Mouse (Mus musculus) cerebellum, postnatal 25 days (tissue): ENCODE measurements around the gene Gm49322.
"Not testable (repeated sequence)": the region's sequence is repeated elsewhere in the genome, so short reads cannot be mapped to it uniquely, and the experiment has no call there.

Experiments used
- DNase-seq, 2 experiments: peaks; one replicate each; pipeline ENCODE4 v3.0.0; 2021; ENCODE audit warnings: mixed read lengths in 2 of 2

The Gm49322 gene

DNA sequence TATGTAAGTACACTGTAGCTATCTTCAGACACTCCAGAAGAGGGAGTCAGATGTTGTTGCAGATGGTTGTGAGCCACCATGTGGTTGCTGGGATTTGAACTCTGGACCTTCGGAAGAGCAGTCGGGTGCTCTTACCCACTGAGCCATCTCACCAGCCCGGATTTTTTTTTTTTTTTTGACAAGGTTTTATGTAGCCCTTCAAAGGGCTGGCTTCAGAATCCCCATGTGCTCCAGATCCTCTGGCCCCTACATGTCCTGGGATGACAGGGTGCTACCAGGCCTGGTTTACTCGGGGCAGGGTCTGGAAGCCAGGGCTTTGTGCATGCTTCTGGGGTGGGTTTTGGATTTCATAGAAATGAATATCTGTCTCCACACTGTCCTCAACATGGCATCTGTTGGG lies at the start of gene Gm49322:
Gene Gm49322, plus strand, starts transcription at position 301 of the 400 bp plus-strand sequence.
- DNase-seq, result not testable (repeated sequence)

DNA sequence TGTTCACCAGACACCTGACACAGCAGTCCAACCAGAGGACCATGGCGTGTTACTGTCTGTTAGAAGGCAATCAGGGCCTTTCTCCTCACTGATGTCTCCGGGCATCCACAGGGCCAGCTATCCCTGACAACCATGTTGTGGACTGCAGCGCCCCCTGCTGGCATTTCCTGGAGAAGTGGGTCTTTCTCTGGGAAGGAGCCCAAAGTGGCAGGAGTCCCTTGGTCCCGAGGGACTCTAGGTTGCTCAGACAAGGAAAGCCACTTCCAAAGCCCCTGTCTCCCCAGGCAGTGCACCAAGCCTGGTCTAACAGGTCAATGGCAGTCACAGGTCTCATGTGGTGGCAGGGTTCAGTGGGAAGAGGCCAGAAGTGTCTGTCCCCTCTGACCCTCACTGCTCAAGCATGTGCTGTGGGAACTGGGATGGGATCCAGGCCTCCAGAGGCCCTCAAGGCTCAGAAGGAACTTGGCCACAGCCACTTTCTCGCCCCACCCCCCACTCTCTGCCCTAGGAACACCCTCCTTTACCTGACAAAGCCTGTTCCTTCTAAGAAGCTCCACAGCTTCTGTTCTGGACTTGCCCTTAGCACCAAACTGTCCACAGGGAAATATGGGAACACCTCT lies 48.4 kb upstream of the Gm49322 start:
- DNase-seq, result peak; percentile 85 to 91

DNA sequence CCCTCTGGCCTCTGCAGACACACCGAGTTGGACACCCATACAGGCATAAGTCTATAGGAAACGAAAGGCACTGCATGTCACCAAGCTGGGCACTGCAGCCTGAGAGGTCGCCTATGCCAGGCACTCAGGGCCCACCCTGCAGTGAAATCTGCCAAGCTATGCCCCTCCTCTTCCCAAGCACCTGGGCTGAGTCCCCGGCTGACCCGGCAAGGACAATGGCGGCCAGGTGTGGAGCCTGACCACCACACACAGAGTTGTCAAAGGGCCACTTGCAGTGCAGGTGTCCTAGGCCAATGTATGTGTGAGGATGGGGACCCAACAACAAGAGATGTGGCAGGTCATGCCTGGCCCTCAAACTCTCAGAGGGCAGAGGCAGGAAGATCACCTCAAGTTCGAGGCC lies 46.4 kb upstream of the Gm49322 start:
- DNase-seq, result no peak

DNA sequence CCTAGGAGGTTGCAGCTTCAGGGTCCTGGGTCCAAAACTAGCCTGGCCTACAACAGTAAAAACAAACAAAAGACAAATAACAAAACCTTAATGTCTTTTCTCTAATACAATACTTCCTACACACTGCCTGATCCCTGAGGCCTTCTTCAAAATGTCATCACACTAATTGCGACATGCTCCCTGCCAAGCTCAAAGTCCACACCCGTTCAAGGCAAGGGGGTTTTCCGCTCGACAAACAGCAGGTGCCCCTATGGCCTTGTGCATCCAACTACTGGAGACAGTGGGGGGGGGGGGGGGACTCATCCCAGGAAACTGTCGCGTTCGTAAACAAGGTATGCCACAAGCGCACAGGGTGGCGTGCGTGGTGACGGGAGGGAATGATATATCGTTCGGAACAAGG lies 45.2 kb upstream of the Gm49322 start:
- DNase-seq, result no peak

DNA sequence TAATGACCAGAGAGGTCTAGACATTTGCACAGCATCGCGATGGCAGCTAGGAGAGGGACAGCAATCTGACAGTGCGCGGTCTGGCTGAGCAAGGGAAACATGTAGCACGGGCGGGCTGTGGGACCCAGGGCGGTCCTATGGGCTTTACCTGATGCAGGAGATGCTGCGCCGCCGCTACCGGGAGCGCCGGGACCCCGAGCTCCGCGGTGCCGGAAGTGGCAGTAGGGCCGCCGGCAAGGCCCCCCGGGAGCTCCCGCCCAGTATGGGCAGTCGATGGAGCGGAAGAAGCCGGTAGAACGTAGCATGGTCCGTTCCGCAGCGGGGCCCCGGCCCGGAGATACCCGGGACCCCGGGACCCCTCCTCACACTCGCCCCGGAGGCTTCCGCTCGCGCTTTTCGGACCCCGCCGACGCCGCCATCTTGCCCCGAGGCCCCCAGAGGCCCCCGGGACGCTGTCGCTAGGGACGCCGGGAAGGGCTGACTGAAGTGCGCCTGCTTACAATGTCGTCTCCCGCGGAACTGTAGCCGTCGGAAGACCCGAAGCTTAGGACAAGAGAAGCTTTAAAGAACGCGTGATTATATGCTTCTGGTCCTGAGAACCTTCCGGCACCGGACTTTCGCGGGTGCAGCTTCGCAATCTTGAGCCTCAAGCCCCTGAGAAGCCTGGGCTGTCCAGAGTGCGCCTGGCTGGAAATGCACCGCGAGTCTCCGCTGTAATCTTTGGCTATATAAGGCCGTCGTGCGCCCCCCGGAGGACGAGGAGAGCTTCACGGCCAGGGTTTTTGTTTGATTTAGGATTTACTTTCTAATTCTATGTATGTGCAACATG lies 44.5 kb upstream of the Gm49322 start, which contains the start of gene Rexo1:
Gene Rexo1, minus strand, starts transcription at position 445 of the 829 bp plus-strand sequence.
- peak; percentile 95 to 96 for DNase-seq

DNA sequence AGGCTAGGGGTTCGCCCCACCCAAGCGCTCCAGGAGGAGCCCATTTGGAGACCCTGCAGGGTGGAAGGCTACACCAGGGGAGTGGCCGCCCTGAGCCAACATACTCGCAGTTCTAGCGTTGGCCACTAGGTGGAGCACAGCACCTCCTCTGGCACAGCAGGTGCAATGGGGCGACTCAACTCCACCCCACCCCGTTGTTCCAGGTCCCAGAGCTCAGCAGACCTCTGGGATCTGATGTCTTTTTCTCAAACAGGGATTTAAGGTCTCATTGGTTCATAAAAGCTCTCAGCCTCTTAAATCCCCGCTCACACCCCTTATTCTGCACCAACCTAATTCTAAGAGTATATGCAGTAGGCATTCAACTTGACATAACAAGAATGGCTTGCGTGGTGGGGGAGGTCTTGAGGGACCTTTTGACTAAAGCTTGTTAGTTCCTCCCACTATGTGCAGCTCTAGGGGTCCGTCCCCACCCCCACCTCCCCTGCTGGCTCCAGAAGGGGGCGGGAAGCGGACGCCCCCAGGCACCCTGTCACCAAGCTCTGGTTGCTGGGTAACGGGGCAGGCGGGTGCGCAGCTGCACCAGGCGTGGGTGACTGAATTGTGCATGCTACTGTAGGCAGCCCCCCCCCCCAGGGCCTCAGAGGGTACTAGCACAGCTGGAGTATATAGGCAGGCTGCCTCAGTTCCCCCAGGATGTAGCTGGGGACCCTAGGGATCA lies 39.3 kb upstream of the Gm49322 start:
- DNase-seq, result peak; percentile 92 to 96

DNA sequence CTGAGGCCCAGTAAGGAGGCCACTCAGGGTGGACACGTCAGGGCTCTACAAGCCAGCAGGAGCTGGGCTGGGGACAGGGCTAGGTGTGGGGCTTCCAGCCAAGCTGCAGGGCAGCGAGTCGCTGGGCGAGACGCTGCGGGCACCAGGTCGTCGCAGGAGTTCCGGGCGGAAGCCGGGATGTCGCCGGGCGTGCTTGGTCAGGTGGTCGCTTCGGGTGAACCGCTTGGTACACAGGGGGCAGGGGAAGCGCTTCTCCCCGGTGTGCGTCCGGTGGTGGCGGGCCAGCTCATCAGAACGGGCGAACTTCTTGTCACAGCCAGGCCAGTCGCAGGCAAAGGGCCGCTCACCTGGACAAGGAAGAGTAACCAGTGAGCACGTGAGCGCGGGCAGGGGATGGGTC lies 36.9 kb upstream of the Gm49322 start:
- no peak for DNase-seq

DNA sequence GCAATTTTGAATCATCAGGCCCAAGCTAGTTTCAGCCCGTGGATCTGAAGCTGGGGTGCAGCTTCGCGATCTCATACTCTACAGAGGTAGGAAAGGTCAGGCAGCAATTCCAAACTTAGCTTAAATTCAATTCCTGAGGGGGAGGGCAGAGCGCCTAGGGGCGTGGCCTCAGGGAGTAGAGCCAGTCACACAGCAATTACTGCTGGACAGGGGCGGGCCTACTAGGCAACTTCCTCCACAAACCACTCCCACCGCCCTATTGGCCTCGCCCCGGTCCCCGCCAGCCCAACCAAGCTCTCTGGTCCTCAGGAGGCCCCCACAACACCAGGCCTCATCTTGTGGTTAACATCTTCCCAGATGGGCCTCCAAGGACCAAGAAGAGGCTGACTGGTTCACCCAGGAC lies 36.2 kb upstream of the Gm49322 start:
- no peak for DNase-seq

DNA sequence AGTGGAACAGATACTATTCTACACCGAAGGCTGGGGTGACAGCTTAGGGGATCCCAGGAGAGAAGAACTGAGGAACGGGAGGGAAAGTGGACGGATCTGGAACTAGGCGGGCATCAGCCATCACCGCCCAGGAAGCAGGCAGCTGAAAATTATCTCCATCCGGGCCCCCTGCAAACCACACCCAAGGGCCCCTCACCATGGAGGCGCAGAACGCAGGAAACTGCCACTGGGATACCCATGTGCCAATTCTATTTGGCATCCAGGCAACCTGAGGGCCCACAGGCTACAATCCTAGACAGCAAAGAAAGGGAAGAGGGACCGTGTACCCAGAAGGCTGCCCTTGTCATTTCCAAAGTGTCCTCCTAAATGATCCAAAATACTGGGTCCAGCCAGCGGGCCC lies 35.4 kb upstream of the Gm49322 start:
- DNase-seq, result no peak

DNA sequence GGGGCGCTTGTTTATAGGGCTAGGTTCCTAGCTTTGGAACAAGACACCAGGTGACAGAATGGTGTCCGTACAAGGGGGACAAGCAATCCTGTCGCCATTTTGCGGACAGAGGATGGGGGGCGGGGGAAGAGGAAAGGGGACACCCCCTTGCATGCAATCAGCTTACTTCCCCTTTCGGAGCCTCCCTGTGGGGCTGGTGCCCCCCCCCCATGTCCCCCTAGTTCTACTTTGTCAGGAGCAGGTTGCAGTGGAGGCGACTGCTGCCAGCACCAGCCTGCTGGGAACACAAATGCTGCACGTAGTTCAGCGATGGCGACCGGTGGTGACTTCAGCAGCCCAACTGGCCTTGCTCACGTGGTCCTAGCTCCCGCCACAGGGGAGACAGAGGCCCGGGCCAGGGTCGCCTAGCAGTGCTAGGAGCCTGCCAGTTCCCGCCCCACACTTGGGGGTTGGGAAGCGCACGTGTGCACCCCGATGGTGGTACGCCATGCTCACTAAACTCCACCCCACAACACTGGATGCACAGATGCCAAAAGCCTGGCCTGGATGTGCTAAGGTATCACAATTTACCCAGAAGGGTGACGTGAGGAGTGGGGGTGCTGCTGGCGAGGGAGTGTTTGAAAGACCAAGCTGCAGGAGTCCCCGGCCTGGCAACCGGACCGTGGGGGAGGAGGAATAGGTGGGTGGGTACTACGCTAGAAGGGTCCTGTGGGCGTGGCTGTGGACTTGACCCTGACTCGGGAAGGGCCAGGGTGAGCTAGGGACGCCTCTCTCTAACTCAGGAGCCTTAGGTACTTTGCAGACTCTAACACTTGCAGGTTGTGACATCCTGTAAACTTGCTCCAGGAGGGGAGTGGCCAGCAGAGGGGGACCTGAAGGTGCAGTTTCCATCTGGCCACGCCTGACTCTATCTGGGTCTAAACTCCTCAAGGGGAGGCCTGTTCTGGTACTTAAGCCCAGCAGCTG lies 34.7 kb upstream of the Gm49322 start:
- DNase-seq, result peak; percentile 51 to 70

DNA sequence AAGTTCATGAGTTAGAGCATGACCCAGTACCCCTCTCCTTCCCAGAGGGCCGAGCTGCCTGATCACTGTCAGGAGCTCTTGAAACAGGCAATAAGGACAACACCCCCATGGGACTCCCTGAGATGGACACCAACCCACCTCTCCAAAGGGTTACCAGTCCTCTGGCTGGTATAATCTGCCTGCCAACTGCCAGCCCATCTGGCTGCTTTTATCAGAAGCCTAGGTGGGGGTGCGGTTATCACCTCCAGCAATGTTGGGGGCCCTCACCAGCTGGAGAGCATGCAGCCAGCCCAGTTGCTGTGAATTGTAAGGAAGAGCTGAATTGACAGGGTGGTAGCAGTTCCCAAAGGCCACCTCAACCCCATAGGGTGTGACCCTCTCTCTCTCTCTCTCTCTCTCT lies 33.3 kb upstream of the Gm49322 start:
- DNase-seq, result no peak

DNA sequence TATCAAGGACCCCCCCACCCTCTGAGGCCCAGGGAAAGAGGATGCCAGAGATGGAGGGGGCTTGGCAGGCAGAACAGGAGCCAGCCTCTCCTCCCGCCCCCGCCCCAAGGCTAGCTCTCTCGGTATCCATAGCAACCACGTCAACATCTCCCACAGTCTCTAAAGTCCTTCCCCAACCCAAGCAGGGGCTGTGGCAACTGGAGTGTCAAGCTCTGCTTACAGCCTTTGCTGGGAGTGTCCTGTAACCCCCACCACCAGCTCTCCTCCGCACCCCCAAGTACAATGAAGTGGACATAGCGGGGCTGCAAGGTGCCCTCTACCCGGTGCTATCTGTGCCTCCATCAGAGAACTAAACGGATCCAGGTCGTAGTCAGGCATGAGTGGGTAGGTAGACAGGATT lies 31.9 kb upstream of the Gm49322 start:
- DNase-seq, result peak in 1 of 2 experiments; percentile 11

DNA sequence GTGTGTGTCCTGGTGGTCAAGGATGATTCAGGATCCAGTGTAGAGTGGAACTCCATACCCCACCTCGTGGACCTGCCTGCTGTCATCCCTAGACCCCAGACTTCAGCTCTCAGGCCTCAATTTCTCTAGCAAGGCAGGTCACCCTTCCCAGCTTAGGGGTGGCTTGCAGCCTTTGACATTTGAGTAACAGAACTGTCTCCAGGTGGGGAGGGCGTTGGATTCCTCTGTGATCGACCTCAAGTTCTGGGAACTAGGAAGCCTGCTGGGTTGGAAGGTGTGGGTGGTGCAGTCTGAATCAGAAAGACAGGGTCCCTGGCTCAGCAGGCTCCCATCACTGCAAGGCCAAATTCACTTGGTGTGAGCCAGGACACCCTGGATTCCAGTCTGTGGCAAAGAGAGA lies 30.9 kb upstream of the Gm49322 start:
- no peak for DNase-seq

DNA sequence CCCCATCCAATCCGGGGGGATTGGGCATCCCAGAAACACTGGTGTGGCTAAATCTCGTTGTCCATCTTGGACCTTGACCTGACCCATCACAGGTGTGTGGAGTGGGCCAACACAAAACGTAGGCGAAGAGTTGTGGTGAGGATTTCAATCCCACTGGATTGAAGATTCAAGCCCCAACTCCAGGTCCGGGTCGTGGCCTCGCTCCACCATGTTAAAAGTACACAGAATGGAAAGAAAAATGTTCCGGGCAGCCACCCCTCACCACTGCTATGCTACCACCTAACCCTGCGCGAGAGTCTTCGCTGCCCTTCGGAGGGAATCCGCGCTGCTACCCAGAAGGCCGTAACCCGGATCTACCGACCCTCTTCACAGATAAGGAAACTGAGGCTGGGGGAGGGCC lies 29.9 kb upstream of the Gm49322 start:
- no peak for DNase-seq

DNA sequence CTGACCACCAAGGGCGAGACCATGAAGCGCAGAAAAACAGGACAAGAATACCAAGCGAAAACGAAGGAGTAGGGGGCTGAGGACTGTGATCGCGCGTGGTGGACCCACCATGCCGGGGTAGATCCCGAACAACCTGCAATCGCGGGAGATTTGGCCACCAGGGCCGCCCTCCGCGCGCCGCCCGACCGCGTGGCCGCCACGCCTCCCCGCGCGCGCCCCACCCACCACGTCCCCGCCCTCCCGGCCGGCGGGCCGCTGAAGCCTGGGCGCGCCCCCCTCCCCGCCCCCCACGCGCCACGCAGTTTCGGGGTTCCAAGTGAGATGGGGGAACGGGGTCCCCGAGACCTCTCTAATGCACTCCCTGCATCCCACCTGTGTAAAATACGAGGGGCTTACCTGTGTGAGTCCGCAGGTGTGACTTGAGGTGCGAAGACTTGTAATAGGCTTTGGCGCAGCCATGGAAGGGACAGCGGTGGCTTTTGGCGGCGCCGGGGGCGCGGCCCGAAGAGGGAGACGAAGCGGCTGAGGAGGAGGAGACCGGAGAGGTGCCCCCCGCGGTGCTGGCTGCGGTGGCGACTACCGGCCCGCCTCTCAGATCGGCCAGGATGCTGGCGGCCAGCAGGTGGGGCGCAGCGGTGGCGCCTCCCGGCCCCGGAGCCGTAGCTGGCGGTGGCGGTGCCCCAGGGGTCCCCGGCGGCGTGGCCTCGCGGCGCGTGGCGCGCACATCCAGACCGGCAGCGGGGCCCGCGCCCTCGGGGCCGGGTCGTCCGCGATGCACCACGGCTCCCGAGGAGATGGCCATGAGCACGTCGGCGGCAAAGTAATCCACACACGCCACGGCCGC lies 29.2 kb upstream of the Gm49322 start:
- peak; percentile 54 to 75 for DNase-seq

DNA sequence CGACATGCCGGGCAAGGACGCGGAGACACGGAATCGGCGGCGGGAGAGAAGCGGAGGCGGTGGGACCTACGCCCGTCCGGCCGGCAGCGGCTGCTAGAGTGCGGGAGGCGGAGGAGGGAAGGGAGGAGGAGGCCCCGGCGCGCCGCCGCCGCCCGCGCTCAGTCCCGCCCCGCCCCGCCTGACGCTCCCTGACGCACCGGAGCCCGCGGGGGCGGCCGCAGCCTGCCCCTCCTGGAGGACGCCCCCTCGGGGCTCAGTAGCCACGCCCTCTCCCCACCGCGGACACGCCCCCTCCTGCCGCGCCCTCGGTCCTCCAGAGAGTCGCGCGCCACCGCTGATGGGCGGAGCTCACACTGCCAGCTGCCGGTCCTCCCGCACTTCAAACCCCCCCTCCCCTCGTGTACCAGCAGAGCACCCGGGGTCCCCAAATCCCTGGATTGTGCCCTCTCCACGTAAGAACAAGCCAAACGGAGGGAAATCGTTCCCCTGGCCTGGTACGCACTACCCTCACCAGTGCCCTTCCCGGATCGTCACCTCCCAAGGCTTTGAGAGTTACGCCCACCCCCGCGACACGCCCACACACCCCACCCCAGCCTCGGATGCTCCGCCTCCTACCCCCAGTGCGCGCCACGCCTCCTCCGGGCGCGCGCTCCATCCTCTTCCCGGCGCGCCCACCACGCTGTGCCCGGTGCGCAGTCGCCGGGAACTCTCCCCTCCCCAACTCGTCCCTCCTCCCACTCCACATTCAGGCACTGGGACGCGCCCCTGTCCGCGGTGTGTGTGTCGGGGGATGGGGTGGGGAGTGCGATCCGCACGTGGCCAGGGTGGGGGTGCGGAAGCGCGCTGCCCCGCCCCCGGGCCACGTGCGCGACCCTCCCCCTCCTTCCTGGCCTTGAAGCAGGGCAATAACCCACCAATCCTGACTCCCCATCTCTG lies 28.4 kb upstream of the Gm49322 start, which contains the start of gene Klf16:
Gene Klf16, minus strand, starts transcription at position 127 of the 936 bp plus-strand sequence.
- DNase-seq, result peak; percentile 85 to 90

DNA sequence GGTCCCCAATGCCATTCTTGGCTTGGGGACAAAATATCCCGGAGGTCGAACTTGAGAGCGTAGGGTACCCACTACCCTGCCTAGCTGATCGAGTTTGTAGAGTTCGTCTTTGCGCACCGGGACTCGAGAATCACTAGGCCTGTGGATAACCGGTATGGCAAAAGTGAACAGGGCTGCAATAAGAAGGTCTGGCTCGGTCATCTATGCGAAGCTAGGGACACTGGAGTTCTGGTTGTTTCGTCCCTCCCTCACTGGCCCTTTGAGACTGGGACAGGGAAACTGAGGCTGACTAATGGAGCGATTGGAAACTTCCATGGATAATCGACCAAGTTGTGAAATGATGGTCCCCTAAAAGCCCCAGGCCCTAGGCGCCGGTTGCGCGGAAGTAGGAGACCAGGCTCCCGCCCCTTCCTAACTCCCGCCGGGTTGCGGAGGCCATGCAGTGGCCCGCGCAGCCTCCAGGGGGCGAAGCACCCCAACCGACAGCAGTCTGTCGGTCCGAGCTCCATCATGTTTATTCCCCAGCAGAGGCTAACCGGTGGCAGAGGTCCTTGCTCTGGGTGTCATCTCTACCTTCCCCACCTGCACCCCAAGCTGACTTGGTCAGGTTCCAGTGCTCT lies 27.6 kb upstream of the Gm49322 start:
- peak; percentile 72 to 80 for DNase-seq

DNA sequence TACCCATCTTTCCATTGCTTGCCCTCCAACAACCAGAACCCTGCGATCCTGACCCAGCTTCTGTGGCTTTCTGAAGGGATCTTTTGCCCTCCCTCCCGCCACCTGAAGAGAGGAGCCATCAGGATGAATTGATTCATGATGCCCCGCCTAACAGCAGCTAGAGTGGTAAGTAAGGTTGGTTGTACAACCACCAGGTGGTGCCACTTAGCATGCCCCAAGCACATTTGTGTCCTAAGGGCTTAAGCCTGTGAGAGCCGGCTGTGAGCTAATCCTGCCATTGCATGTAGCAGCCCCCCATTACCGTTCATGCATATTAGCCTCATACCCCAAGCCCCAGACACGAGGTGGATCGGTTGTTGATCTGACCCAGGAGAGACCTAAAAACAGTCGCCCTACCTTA lies 26.9 kb upstream of the Gm49322 start:
- DNase-seq, result peak; percentile 64 to 74

DNA sequence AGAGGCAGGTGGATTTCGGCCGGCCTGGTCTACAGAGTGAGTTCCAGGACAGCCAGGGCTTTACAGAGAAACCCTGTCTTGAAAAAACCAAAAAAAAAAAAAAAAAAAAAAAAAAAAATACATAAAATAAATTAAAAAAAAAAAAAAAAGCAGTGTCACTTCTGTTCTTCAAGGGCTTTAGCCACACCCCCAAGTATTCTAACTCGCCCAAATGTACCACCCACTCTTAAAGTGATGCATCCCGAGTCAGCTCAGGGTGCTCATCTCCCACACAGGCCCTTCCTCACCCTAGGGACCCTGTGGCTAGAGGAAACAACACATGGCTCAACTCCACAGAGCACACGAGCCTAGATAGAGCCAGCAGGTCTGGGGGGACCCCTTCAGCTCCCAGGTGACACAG lies 22.8 kb upstream of the Gm49322 start:
- peak in 1 of 2 experiments; percentile 20 for DNase-seq

DNA sequence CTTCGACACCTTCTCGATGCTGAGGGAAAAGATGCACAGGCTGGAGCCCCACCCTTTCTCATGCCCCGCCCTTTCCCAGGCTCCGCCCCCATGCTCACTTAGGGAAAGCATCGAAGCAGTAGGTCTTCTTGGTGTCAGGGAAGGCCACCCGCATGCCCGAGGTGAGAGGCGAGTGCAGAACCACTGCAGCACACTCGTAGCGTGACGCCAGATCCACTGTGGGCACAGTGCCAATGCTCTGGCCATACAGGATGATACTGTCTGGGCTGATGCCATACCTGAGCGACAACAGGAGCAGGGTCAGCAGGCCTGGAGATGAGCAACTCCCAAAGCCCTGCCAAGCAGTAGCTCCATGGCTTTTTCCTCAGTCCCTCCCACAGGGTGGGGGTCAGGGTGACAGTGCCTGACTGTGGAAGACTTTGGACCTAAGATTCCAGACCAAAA lies 21.8 kb upstream of the Gm49322 start:
- peak; percentile 58 to 75 for DNase-seq
